Mouse (Mus musculus): ENCODE measurements around the gene Cd302.
A peak's percentile ranks its signal among the peaks of the same experiment; 100 is the strongest.

Cd302 gene

GRCm38 (mm10) chr2:60284467-60284821 is at the start of gene Cd302:
TSS of gene Cd302 (minus strand) at chr2:60284488.
- DNase-seq (ENCODE audit: low spot score): no peak

GRCm38 (mm10) chr2:60328641-60329040 is 44.4 kb upstream of the Cd302 start:
- DNase-seq (ENCODE audit: low spot score): no peak

GRCm38 (mm10) chr2:60327581-60327980 is 43.3 kb upstream of the Cd302 start:
- DNase-seq (ENCODE audit: low spot score): no peak

- DNase-seq (ENCODE audit: low spot score): no peak
Measured at GRCm38 (mm10) chr2:60326948-60327347, 42.7 kb upstream of the Cd302 start.

DNA sequence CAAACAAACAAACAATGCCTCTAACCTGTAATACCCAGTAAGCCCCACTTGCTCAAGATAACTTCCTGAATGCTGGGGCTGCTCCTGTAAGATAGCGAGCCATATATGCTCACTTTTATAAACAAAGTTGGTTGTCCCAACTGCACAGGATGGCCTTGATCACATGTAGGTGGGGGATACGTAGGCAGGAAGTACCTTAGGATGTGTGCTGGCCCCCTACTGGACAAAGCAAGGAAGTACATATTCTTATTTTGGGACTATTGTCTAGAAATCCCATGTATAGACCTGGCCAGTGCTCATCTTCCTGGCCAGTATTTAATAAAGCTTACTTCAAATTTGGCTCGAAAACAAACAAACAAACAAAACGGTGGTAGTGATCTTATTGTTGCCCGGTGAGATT is 39.1 kb upstream of the Cd302 start:
- DNase-seq (ENCODE audit: low spot score): no peak

DNA sequence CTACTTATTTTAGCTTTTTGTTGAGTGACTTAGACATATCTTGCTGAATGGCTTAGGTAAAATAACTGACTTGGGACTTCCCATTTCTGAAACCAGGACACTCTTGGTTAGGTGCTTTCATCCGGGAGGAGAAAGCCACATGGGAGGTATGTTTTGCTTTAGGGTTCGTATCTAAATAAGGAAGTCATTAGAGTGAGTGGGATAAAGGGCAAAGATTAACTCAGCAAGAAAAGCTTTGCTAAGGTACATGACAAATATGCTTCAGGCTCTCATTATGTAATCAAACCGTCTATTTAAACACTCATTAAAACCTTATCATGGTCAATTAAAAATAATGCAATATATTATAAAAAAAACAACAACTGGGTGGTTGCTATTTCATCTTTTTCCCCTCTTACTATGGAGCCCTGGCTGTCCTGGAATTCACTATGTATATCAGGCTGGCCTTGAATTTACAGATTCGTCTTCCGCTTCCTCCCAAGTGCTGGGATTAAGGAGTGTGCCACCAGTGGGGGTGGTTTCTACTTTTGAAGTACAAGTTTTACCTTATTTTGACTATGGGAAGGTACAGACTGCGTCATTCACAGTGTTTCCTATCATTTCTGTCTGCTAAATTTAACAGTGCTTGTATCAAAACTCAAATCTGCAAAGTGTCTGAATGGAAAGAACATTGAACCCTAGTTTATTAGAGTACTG is 37.9 kb upstream of the Cd302 start:
- no peak for DNase-seq (ENCODE audit: low spot score)

GRCm38 (mm10) chr2:60303796-60304195 is 19.5 kb upstream of the Cd302 start:
- no peak for DNase-seq (ENCODE audit: low spot score)

DNA sequence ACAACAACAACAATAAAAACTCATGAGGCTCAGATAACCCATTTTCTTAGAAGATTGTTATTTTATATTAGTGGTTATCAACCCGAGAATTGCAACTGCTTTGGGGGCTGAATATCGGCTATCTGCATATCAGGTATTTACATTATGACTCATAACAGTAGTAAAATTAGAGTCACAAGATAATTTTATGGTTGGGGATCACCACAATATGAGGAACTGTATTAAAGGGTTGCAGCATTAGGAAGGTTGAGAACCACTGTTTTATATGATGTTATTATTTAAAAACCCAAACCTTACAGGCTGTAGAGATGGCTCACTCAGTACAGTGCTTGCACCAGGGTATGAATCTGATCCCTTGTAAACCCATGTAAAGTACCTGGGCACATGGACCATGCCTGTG is 15.0 kb upstream of the Cd302 start:
- DNase-seq (ENCODE audit: low spot score): no peak

GRCm38 (mm10) chr2:60298266-60298665 is 14.0 kb upstream of the Cd302 start:
- no peak for DNase-seq (ENCODE audit: low spot score)

GRCm38 (mm10) chr2:60291381-60291780 is 7.1 kb upstream of the Cd302 start:
- DNase-seq (ENCODE audit: low spot score): no peak

DNA sequence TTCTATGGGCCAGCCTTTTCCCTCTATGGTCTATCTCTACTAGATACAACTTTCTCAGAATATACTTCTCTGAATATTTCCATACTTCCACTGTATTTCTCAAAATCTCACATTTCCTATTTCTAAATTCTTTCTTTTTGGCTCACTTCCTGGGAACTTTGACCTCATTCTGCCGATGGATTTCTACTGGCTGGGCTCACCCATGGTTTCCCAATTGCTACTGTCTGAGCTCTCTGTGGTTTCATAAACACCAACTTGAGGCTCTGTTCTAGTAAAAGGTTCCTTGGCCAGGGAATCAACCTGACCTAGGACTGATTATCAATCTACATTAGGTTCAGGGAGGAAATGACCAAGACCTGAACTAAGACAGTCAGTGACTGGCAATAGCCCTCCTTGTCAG is 5.2 kb upstream of the Cd302 start:
- DNase-seq (ENCODE audit: low spot score): no peak

GRCm38 (mm10) chr2:60288606-60289005 is 4.3 kb upstream of the Cd302 start:
- no peak for DNase-seq (ENCODE audit: low spot score)

GRCm38 (mm10) chr2:60285107-60285617 is 874 bp upstream of the Cd302 start:
- DNase-seq (ENCODE audit: low spot score): no peak

- peak; percentile 89 for DNase-seq (ENCODE audit: low spot score)
Measured at GRCm38 (mm10) chr2:60283751-60284466, 379 bp downstream of the Cd302 start.

GRCm38 (mm10) chr2:60283208-60283750 is 1.0 kb downstream of the Cd302 start:
- no peak for DNase-seq (ENCODE audit: low spot score)

DNA sequence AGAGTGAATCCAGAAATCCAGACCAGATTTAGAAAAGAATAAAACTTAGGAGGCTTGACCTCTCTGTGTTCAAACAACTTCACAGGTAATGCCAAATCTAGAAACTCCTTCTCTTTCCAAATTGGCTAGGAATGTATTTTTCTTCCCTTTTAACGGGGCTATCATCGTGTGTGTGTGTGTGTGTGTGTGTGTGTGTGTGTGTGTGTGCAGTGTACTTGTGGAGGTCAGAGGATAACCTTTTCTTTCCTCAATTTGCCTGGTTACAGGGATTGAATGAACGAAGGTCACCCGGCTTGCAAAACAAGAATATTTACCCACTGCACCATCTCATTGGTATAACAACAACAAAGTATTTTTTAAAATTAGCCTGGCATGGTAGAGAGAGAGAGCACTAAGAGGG is 1.7 kb downstream of the Cd302 start:
- DNase-seq (ENCODE audit: low spot score): no peak

DNA sequence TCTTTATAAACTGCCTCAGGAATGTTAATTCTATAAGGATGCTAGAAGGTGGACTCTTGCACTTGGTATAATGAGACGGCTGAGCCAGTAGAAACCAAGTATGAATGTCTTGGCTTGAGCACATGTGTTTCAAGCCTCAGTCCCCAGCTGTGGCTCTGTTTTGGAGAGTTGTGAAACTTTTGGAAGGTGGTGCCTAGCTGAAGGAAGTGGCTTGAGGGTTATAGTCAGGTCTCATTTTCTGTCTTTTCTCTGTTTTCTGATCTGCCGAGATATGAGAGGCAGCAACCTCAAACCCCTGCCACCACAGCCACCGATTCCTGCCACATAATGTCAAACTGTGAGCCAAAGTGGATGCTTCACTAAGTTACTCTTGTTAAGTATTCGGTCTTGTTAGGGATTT is 5.7 kb downstream of the Cd302 start:
- no peak for DNase-seq (ENCODE audit: low spot score)

- DNase-seq (ENCODE audit: low spot score): no peak
Measured at GRCm38 (mm10) chr2:60269856-60270479, 14.3 kb downstream of the Cd302 start.

DNA sequence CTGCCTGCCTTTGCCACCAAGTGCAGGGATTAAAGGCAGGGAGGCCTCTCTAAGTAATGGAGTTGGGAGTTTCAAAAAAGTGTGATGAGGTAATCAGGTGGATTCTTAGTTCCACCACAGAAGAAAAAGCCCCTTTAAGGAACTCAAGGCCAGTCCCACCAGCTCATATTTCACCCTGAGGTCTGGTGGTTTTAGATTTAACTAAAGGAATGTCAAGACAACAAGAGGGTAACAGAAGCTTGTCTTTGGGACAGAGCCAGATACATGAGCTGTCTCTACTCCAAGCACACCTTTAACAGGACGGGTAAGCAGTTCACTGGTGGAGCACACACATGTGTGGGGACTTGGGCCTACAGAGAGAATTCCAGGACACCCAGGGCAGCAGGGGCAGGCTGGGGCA is 16.7 kb downstream of the Cd302 start:
- no peak for DNase-seq (ENCODE audit: low spot score)

GRCm38 (mm10) chr2:60260621-60261350 is 23.5 kb downstream of the Cd302 start:
- DNase-seq (ENCODE audit: low spot score): no peak

DNA sequence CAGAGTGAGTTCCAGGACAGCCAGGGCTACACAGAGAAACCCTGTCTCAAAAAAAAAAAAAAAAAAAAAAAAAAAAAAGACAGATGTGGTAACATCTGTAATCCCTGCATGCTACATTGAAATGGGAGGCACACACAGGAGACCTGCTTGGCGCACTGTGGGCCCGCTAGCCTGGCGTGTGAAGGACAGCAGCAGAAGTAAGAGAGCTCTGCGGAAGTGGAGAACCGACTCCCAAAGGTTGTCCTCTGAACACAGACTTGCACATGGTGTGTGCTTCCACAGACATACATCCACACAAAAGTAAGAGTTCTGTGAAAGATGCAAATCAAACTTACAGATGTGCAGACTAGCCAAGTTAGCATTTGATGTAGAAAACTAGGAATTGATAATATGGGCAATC is 25.1 kb downstream of the Cd302 start:
- no peak for DNase-seq (ENCODE audit: low spot score)

- no peak for DNase-seq (ENCODE audit: low spot score)
Measured at GRCm38 (mm10) chr2:60256751-60257150, 27.5 kb downstream of the Cd302 start.

All from testis, postnatal 10 days (tissue).